Mouse (Mus musculus) liver, embryonic 14.5 days (tissue): Measurements from ENCODE around the gene Arl8a. TPM values are rescaled to one million over a fixed set of nuclear protein-coding genes. Genes with fewer than 3 reads are reported as not detected.

Source experiments
- ATAC-seq: fragments of 200-750 bp; cut with Nextera tagmentation; 2 replicates; pipeline ENCODE4 v1.8.0; 2017; ENCODE audit warnings: moderate number of reproducible peaks, mild to moderate bottlenecking, moderate library complexity; ENCODE audit not compliant: insufficient read depth
- DNase-seq, 3 experiments: peaks; one replicate each; pipeline ENCODE4 v3.0.0-alpha.2; 2012 to 2013; ENCODE audit warnings: low read depth in 3 of 3, low spot score in 3 of 3
- H3K27ac ChIP-seq: fragments of 300-500 bp; sonication (generic); 2 replicates; pipeline ENCODE4 v1.5.1; 2014; ENCODE audit warnings: moderate library complexity, mild to moderate bottlenecking, control low read depth, inconsistent platforms
- H3K27me3 ChIP-seq: fragments of 300-500 bp; sonication (generic); 2 replicates; pipeline ENCODE4 v1.6.1; 2014; ENCODE audit warnings: mild to moderate bottlenecking, low read length, moderate library complexity; ENCODE audit not compliant: control insufficient read depth, insufficient read depth
- H3K36me3 ChIP-seq: fragments of 300-500 bp; sonication (generic); replicated peaks from 2 replicates; pipeline ENCODE4 v1.6.1; 2014; ENCODE audit warnings: low read depth; ENCODE audit not compliant: control insufficient read depth, insufficient read depth
- H3K4me1 ChIP-seq, 2 experiments: fragments of 200-500 bp in 1 of 2; fragments of 300-500 bp in 1 of 2; sonication (generic) in 1 of 2; replicated peaks; 2 replicates each; pipeline ENCODE4 v1.6.1; 2012 to 2014; ENCODE audit warnings: antibody characterized with exemption in 1 of 2, inconsistent platforms in 1 of 2, low read length in 1 of 2; ENCODE audit not compliant: control insufficient read depth in 2 of 2, insufficient read depth in 2 of 2
- H3K4me2 ChIP-seq: fragments of 300-500 bp; sonication (generic); 2 replicates; pipeline ENCODE4 v1.6.1; 2014; ENCODE audit warnings: low read depth, mild to moderate bottlenecking, control low read depth, moderate library complexity
- H3K4me3 ChIP-seq, 2 experiments: fragments of 200-500 bp in 1 of 2; fragments of 300-500 bp in 1 of 2; sonication (generic) in 1 of 2; 2 replicates each; pipeline ENCODE4 v1.5.1; 2012 to 2014; ENCODE audit warnings: low read depth in 2 of 2, low read length in 2 of 2, mild to moderate bottlenecking in 2 of 2, control low read depth in 1 of 2, inconsistent platforms in 1 of 2, moderate library complexity in 1 of 2; ENCODE audit not compliant: insufficient read depth in 1 of 2
- H3K9ac ChIP-seq: fragments of 300-500 bp; sonication (generic); replicated peaks from 2 replicates; pipeline ENCODE4 v1.6.1; 2014; ENCODE audit warnings: mild to moderate bottlenecking, control low read depth, moderate library complexity
- H3K9me3 ChIP-seq: fragments of 300-500 bp; sonication (generic); 2 replicates; pipeline ENCODE4 v1.6.1; 2016; ENCODE audit warnings: low read length, mixed read lengths; ENCODE audit not compliant: control insufficient read depth
- CTCF ChIP-seq: IDR thresholded peaks from 2 replicates; pipeline ENCODE4 v1.5.1; 2016; ENCODE audit warnings: antibody characterized with exemption, low read depth, control low read depth
- EP300 ChIP-seq: IDR thresholded peaks from 2 replicates; pipeline ENCODE4 v1.6.1; 2016; ENCODE audit warnings: antibody characterized with exemption, low read depth
- WGBS: fragments of 180-500 bp; shearing (Covaris S2); extraction: QIAGEN DNeasy Blood & Tissue Kit; methylation state at CpG from one replicate; pipeline ENCODE4 v1.1.7; 2014; ENCODE audit not compliant: insufficient replicate concordance; 5-methylcytosine and 5-hydroxymethylcytosine counted together
- polyA plus RNA-seq, 2 experiments: library from polyadenylated mRNA; depleted of rRNA in 1 of 2; stranded (reverse) in 1 of 2; unstranded in 1 of 2; fragments of >200 nt; fragmentation: Nextera tagmentation in 1 of 2; extraction: Ambion mirVana in 1 of 2; gene quantifications; 2 replicates each; pipeline versions ENCODE4 v1.2.1 to v1.2.3; 2012 to 2014

Gene Arl8a
- 8.1 and 9.2 TPM in 2 replicates for polyA plus RNA-seq (2012; rRNA removed)
- polyA plus RNA-seq (2014; fragmentation: Nextera tagmentation; extraction: Ambion mirVana), result 7.2 and 8.5 TPM in 2 replicates

- H3K9ac ChIP-seq, result peak within 1 kb of the TSS; percentile 80
- WGBS, result 1% methylated on average over 78 of the region's 78 CpGs
- no peaks in the 10 kb centered on the region; the same call in 1 of the 2 replicates for H3K36me3 ChIP-seq
- H3K9me3 ChIP-seq, result no peaks in the 10 kb centered on the region
- TF ChIP-seq EP300 (no peak), CTCF (no peak)
- peaks cover 3 to 7% of the 10 kb centered on the region in 2 experiments; a peak in 3 of 4 replicates for H3K4me1 ChIP-seq
- H3K4me2 ChIP-seq, result peak within 1 kb of the TSS; percentile 90
- peak; percentile 92 for ATAC-seq
- DNase-seq, result peak; percentile 68 to 70 (median 69)
- H3K27ac ChIP-seq, result no peak within 1 kb of the TSS
- H3K4me3 ChIP-seq, result peak within 1 kb of the TSS; percentile 66 to 75
- no peaks in the 10 kb centered on the region for H3K27me3 ChIP-seq
Measured at GRCm38 (mm10) chr1:135146077-135146945, at the start of gene Arl8a. TSS of gene Arl8a (plus strand) at chr1:135146824.

GRCm38 (mm10) chr1:135097441-135097840 is 49.2 kb upstream of the Arl8a start:
- 0 out of 4 replicates have a peak, but pooled peaks cover 0 to 2% of the 10 kb centered on the region in 2 experiments for H3K4me1 ChIP-seq
- H3K9ac ChIP-seq, result no peak overlapping the region
- H3K9me3 ChIP-seq, result no peaks in the 10 kb centered on the region
- no peak overlapping the region for H3K27ac ChIP-seq
- no peak for ATAC-seq
- no peak for TF ChIP-seq EP300
- no peak for TF ChIP-seq CTCF
- H3K27me3 ChIP-seq, result no peaks in the 10 kb centered on the region; the same call in none of the 2 replicates
- DNase-seq, result no peak
- no peaks in the 10 kb centered on the region for H3K36me3 ChIP-seq
- no peak overlapping the region for H3K4me2 ChIP-seq
- no peak overlapping the region for H3K4me3 ChIP-seq
- WGBS, result 64% methylated on average over 6 of the region's 6 CpGs

- Histone ChIP-seq H3K4me2 (no peak overlapping the region), H3K4me1 (0 out of 4 replicates have a peak, but pooled peaks cover 0 to 2% of the 10 kb centered on the region in 2 experiments), H3K27ac (no peak overlapping the region), H3K4me3 (no peak overlapping the region), H3K27me3 (peaks cover 2% of the 10 kb centered on the region), H3K9me3 (no peaks in the 10 kb centered on the region), H3K9ac (no peak overlapping the region), H3K36me3 (no peaks in the 10 kb centered on the region)
- no peak for ATAC-seq
- WGBS, result 76% methylated on average over 7 of the region's 7 CpGs
- TF ChIP-seq EP300 (no peak), CTCF (no peak)
- DNase-seq, result no peak
Measured at GRCm38 (mm10) chr1:135098441-135098840, 48.2 kb upstream of the Arl8a start.

GRCm38 (mm10) chr1:135100400-135100799 is 46.2 kb upstream of the Arl8a start:
- TF ChIP-seq CTCF (no peak), EP300 (no peak)
- H3K36me3 ChIP-seq, result no peaks in the 10 kb centered on the region
- H3K4me2 ChIP-seq, result no peak overlapping the region
- no peak overlapping the region for H3K27ac ChIP-seq
- no peaks in the 10 kb centered on the region for H3K9me3 ChIP-seq
- DNase-seq (no peak), ATAC-seq (no peak)
- WGBS, result 54% methylated on average over 7 of the region's 7 CpGs
- H3K4me1 ChIP-seq, result no peaks in the 10 kb centered on the region
- no peak overlapping the region for H3K4me3 ChIP-seq
- no peak overlapping the region for H3K9ac ChIP-seq
- peaks cover 22% of the 10 kb centered on the region for H3K27me3 ChIP-seq

GRCm38 (mm10) chr1:135105124-135105523 is 41.5 kb upstream of the Arl8a start, which contains the start of gene Lgr6:
TSS of gene Lgr6 (minus strand) at chr1:135105276.
- peaks cover 31% of the 10 kb centered on the region for H3K27me3 ChIP-seq
- no peak within 1 kb of the TSS for H3K4me3 ChIP-seq
- H3K9me3 ChIP-seq, result no peaks in the 10 kb centered on the region
- no peak within 1 kb of the TSS for H3K27ac ChIP-seq
- no peak for TF ChIP-seq EP300
- no peak for TF ChIP-seq CTCF
- DNase-seq, result no peak
- peak within 1 kb of the TSS; percentile 11; the same call in 1 of the 2 replicates for H3K4me2 ChIP-seq
- no peak for ATAC-seq
- no peaks in the 10 kb centered on the region for H3K4me1 ChIP-seq
- H3K36me3 ChIP-seq, result no peaks in the 10 kb centered on the region
- WGBS, result 1% methylated on average over 40 of the region's 40 CpGs
- no peak within 1 kb of the TSS for H3K9ac ChIP-seq
